Mouse (Mus musculus) heart, postnatal 10 days (tissue): ENCODE results near the gene U2af2. TPM values are rescaled to one million over a fixed set of nuclear protein-coding genes. Genes with fewer than 3 reads are reported as not detected.
A peak's percentile ranks its signal among the peaks of the same experiment; 100 is the strongest.

Experiments
- DNase-seq, 2 experiments: peaks; one replicate each; pipeline ENCODE4 v3.0.0; 2021
- intact Hi-C: fragments of 180-260 bp; cut with DNase I; formaldehyde crosslinking; loops from one replicate; pipeline ENCODE4 v1.15.1; 2025
- total RNA-seq, 2 experiments: library from RNA; stranded (reverse); gene quantifications; 2 replicates each; pipeline ENCODE4 v1.2.3; 2021

The U2af2 gene
- total RNA-seq, 2 experiments from 2014 or later = 102 to 109 TPM

DNA sequence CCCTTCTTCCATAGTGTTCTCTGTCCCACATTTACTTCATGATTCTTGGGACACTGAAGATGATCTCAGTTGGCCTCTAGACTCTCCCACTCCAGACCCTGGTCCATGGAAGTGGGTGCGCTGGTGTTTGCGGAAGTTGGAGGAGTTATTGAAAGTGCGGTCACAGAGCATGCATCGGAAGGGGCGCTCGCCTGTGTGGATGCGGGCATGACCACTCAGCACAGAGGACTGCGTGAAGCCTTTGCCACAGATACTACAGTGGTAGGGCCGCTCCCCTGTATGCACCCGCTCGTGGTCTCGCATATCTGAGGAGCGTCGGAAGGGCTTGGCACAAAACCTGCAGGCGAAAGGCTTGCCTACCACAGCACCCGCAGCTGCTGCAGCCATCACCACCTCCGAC, 26.3 kb upstream of the U2af2 start:
- no peak for DNase-seq
- intact Hi-C loops = loop anchor here (2.0 kb wide), 1 partner anchor 15 kb away; the partner anchor contains the start of genes Ccdc106 and Zfp865

DNA sequence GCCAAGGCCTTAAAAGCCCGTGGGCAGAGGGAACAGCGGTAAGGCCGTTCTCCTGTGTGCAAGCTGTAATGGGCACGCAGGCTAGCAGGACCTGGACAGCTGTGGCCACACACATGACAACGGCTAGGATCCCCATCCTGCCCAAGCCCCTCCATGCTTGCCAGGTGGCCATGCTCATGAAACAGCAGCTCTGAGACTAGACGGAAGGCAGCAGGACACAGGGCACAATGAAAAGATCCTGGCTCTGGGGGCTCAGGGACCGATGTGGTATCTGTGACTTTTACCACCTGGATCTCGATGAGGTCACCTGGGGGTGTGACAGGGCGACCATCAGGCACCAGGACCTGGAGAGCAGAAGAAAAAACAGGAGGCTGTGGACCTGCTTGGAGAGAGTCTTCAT, 25.8 kb upstream of the U2af2 start:
- intact Hi-C loops = loop anchor here (2.0 kb wide), 1 partner anchor 15 kb away; the partner anchor contains the start of genes Ccdc106 and Zfp865
- DNase-seq = no peak

DNA sequence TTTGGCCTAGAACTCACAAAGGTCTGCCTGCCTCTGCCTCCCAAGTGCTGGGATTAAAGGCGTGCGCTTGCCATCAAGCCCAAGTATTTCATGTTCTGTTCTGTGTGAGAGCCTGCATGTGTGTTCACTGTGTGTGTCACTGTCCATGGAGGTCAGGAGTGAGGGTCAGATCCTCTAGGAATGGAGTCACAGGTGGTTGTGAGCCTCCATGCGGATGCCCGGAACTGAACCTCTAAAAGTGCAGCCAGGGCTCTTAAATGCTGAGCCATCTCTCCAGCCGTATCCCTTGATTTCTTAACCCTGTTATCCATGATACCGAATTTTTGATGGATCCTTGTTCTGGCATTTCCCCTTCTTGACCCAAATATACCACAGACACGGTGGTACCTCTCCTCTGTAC, 24.9 kb upstream of the U2af2 start:
- intact Hi-C loops = loop anchor here (2.0 kb wide), 1 partner anchor 16 kb away; the partner anchor contains the start of genes Ccdc106 and Zfp865
- DNase-seq = no peak

DNA sequence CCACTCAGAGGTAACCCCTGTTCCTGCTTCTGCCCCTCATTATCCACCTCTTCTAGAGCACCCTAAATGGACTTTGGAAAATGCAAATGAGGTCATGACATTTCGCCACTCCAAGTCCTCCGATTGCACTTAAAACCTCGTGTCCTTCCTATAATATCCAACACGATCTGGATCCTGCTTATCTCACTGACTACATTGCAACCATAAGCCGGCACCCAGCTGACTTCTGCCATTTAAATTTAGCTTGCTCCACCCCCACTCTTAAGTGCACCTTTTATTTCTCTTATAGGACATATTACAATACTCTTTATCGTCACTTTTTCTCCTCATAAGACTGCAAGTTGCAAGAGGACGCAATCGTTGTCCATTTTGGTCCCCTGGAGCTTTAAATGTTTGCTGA, 24.5 kb upstream of the U2af2 start:
- no peak for DNase-seq
- intact Hi-C loops = loop anchor here (2.0 kb wide), 1 partner anchor 17 kb away; the partner anchor contains the start of genes Ccdc106 and Zfp865

DNA sequence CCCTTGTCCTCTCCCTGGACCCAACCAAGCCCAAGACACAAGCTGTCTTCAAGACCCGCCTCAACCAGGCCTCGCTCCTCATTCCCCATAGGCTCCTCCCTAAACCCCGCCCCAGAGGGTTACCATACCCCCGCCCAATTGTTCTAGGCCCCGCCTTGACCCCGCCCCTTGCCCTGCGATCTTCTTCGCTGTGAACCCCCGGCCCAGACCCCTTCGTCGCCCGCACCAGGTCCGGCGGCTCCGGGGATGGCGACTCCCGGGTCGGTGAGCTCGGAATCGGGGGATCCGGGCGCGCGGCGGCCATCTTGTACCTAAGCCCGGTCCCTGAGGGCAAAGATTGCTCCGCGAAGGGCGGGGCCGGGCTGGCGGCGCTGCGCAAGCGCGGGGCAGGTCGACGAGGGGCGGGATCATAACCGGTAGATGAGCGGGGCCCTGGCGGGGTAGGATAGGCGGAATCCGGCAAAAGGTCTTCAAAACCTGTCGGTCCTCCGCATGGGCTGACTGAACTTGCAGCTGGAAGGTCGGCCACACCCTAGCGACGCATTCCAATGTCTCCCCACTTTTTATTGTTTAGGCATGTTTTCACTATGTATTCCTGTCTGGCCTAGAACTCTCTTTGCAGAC, 23.7 kb upstream of the U2af2 start, which contains the start of gene Zfp784:
Gene Zfp784 (minus strand): TSS at position 338 of the 624 bp plus-strand sequence.
- intact Hi-C loops = no loop called here
- DNase-seq = peak; percentile 96

DNA sequence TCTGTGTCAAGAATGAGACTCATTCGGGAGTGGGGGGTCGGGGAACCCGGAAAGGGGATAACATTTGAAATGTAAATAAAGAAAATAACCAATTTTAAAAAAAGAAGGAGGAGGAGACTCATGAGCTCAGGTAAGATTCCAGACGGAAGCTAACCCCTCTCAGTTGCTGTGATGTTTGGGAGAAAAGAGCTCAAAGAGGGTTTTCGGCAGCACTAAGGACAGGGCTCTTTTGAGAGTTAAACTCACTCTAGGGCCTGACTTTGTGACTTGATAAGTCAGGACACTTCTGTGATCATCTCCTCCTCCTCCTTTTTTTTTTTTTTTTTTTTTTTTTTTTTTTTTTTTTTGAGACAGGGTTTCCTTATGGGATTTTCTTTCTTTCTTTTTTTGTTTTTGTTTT, 23.0 kb upstream of the U2af2 start:
- intact Hi-C loops = no loop called here
- DNase-seq = no peak

DNA sequence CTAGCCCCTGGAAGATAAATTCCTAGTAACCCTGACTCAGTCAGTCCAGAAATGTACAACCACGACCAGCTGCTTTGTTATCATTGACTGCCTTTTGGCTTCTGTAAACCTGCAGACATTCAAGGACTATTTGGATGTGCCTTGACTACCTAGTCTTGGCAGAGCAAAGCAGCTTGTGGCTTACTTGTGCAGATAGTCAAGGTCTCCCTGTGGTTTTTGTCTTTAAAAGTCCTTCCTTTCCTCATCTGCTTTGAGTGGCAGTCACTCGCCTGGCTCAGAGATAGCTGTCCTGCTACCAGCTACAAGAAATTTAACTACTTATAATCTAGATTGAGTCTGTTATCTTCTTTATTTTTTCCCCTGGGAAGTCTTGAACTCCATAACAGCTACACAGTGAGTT, 17.0 kb upstream of the U2af2 start:
- no peak for DNase-seq
- intact Hi-C loops = no loop called here

DNA sequence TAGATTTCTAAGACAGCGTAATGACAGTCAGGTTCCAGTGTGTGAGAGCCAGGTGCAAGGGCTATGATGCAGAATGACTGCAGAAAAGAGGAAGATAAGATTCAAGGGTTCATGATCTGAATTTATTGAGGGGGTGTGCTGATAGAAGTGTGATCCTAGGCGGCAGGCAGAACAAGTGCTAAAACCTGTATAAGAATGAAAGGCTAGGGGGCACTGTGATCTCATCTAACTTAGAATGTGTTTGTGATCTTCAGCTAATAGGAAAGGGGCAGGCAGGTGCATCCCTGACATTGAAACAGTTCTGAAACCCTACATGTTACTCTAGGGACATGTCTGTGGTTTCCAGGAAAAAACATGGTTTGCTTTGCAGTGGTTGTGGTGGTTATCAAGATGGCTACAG, 15.8 kb upstream of the U2af2 start:
- intact Hi-C loops = no loop called here
- DNase-seq = no peak

DNA sequence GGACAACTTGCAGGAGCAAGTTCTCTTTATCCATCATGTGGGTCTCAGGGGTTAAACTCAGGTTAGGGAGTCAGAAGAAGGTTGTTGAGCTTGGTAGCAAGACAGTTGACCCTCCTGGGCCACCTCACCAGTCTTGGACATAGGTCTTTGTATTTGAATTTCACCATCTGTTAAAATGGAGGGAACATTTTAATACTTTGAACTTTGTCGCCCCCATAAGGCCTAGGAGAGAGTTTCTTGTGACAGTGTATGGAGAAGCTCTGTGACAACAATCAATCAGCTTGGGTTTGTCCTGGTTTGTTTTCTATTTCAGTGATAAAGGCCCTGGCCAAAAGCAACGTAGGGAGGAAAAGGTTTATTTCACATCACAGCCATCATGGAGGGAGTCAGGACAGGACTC, 14.6 kb upstream of the U2af2 start:
- intact Hi-C loops = loop anchor here (1.0 kb wide), 1 partner anchor 104 kb away; no protein-coding TSS in a partner anchor
- DNase-seq = peak; percentile 53 to 68

DNA sequence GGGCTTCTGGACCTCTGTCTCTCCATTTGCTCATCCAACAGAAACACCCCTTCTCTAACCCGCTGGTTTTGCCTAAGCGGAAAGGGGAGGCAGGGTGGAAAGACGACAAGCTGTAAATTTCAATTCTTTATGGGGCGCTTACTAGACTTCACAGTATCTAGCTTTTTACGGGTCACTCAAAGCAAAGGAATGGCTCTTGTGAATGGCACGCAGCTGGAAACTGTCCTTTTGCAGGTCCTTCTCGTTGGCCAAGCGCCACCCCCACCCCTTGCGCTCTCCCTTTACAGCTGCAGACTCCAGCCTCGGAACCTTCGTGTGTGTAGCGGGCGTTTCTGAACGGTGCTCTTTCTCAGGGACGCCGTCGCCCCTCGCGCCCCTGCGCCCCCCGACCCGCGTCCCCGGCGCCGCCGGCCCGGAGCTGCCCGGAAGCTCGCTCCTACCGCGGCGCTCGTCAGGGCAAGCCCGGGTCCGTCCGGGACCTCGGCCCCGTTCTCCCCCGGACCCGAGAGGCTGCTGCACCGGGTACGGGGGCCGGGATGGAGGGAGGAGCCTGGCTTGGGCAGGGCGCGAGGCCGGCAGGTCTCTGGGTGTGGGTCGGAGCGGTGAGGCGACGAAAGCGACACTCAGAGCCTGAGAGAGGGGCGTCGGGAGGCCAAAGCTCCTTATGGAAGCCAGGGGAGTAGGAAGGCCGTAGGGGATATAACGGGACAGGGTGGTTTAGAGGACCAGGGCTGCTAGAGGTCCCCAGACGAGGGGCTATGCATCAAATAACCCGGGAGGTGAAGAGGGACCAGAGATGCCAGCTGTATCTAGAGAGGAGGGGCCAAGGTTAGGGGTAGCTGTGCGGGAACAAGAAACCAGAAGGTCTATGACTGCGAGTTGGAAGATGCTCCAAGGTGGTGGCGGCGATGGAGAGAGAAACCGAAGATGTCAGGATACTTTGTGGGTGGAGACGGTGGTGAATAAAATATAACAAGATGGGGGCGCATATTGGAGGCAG, 10.4 kb upstream of the U2af2 start, which contains the start of gene Zfp580:
Gene Zfp580 (plus strand): TSS at position 346 of the 1,000 bp plus-strand sequence.
- intact Hi-C loops = loop anchor here (2.0 to 10.0 kb wide), 2 partner anchors 55 to 367 kb away; partner anchors contain the start of genes Hspbp1 and Zfp579

DNA sequence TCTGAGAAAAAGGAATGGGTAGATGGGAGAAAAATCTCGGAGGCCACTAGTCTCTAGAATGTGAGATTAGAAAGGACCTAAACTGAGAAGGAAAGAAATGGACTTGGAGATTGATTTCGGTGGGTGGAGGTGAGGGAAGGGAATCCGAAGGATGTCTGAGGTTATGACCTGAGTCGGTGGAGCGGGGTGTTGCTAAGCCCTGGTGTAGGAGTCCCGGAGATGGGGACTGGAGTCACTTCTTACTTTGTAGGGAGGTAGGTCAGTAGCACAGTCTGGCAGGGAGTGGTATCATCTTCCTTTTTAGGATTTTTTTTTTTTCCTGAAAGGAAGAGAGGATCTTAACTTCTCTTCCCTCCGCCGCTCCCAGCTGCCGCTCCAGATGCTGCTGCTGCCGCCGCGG, 9.5 kb upstream of the U2af2 start:
- intact Hi-C loops = loop anchor here (10.0 kb wide), 1 partner anchor 368 kb away; the partner anchor contains the start of gene Hspbp1
- DNase-seq = no peak

More for the DNA sequence above, 10.4 kb upstream of the U2af2 start, which contains the start of gene Zfp580:
- peak; percentile 83 to 87 for DNase-seq

DNA sequence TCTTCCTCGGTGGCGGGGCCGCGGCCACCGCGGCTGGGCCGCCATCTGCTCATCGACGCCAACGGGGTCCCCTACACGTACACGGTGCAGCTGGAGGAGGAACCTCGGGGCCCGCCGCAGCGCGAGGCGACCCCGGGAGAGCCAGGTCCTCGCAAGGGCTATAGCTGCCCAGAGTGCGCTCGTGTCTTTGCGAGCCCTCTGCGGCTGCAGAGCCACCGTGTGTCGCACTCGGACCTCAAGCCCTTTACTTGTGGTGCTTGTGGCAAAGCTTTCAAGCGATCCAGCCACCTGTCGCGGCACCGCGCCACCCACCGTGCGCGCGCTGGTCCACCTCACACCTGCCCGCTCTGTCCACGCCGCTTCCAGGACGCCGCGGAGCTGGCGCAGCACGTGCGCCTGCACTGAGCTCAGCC, 9.0 kb upstream of the U2af2 start:
- no peak for DNase-seq
- intact Hi-C loops = loop anchor here (10.0 kb wide), 1 partner anchor 368 kb away; the partner anchor contains the start of gene Hspbp1

DNA sequence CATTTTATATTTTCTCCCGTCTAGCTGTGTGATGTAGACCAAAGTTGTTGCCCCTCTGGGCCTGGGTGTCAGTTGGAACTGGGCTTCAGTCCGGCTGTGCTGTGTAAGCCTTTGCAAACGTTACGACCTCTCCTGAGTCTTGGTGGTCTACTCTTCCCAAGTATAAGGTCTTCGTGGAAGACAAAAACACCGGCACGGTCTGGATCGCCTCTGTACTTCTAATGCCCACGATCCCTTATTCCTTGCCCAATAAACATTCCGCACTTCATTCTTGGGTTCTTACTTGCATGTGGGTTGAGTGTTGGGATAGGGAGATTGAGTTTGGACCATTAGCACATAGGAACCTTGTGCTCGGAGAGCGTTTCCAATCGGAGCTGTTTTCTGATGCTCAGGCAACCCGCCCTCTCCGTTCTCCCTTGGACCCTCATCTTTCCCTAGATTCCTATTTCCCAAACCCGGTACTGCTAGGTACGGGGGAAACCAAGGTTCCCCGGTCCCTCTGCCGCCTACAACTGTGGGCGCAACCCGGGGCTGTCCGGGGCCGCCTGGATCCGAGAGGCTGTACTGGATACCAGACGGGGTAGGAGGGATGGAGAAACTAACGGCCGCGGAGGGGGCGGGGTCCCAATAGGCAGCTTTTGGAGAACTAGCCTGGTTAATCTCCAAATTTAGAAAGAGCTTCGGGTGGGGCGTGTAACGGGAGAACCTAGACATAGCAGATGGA, 8.3 kb upstream of the U2af2 start:
- intact Hi-C loops = loop anchor here (10.0 kb wide), 1 partner anchor 369 kb away; the partner anchor contains the start of gene Hspbp1

DNA sequence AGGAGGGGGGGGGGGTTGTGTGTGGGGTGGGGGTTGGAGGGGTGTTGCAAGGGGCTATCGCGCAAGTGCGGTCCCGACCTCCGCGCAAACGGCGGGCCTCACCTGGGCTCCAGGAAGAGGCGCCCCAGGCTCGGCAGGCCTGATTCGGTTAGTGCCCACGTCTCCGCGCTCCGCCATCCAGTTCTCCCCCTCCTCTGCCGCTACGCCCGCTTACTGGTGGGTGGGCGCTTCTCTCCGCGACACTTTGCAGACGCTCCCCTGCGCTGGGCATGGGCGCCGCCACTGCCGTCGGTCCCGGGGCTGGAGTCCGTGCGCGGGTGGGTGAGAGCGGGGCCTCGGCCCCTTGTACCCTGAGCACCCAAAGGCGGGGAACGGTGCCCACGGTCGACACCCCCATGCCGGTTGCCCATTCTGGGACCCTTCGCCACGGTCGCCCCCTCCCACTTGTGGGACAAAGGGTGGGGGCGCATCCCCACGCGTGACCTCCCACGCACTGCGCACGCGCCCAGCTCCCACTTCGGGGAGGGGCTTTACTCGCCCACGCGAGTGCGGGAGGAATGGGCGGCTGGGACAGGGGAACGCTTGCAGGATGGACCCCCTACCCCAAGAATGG, 5.2 kb upstream of the U2af2 start:
- intact Hi-C loops = loop anchor here (10.0 kb wide), 1 partner anchor 372 kb away; the partner anchor contains the start of gene Hspbp1
- DNase-seq = no peak

More for the DNA sequence above, 8.3 kb upstream of the U2af2 start:
- DNase-seq = no peak

DNA sequence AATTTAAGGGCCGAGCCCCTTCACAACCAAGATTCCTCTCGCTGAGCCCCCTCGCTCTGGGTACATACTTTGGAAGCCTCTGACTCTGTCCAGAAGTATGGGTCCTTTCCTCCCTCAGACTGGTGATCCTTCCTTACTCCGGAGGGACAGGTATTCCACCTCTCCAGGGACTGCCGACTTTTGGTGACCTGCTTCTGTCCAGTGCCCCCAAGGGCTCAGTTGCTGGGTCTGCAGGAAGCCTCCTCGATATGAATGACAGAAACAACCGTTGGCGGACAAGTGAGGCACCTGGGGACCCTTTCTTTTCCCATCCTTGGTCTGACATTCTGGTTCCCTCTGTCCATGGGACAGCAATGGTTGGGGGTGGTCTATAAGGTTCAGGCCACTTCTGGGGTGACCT, 4.6 kb upstream of the U2af2 start:
- intact Hi-C loops = loop anchor here (10.0 kb wide), 1 partner anchor 373 kb away; the partner anchor contains the start of gene Hspbp1
- no peak for DNase-seq

DNA sequence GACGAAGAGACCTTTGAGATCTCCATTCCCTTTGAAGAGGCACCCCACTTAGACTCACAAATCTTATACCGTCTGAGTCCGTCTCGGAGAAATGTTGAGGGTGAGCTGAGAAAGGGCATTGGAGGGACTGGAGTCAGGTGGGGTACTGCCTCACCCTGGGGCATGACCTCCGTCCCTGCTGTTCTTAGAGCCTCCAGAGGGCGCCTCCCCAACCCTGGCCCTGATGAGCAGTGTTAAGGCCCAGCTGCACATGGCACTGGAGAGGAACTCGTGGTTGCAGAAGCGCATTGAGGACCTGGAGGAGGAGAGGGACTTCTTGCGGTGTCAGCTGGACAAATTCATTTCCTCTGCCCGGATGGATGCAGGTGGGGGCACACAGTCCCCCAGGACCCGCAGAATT, 4.1 kb upstream of the U2af2 start:
- DNase-seq = no peak
- intact Hi-C loops = loop anchor here (10.0 kb wide), 1 partner anchor 373 kb away; the partner anchor contains the start of gene Hspbp1

DNA sequence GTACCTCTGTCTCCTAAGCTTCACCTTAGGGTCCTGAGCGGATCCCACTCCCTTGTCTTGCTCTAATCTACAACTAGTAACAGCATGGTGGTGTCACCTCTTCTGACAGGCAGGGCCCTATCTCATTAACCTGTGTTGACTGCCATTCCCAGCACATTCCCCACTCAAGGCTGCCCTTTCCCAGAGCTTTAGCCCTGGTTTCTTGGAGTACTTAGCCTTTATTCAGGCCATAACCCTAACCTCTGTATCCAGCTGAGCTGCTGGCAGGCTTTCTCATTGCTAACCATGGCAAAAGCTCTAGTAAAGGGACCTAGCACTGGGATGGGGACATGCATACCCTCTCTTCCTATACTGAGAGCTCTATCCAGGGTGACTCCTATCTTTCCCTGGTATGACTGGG, 3.3 kb upstream of the U2af2 start:
- intact Hi-C loops = loop anchor here (10.0 kb wide), 1 partner anchor 374 kb away; the partner anchor contains the start of gene Hspbp1
- DNase-seq = no peak

DNA sequence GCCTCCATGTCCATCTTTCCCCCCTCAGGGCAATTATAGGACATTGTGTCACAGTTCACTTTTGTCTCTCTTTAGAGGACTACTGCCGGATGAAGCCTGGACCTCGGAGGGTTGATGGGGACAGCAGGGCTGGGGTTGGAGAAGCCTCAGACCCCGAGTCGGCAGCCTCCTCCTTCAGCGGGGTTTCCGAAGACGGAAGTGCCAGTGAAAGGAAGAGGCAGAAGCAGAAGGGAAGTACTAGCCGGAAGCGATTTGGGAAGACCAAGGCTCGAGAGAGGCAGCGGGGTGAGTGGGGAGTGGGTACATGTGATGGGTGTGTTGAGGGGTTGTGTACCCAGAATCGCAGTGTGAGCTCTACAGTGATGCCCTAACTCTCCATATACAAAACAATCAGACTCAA, 2.5 kb upstream of the U2af2 start:
- no peak for DNase-seq
- intact Hi-C loops = loop anchor here (10.0 kb wide), 1 partner anchor 375 kb away; the partner anchor contains the start of gene Hspbp1

DNA sequence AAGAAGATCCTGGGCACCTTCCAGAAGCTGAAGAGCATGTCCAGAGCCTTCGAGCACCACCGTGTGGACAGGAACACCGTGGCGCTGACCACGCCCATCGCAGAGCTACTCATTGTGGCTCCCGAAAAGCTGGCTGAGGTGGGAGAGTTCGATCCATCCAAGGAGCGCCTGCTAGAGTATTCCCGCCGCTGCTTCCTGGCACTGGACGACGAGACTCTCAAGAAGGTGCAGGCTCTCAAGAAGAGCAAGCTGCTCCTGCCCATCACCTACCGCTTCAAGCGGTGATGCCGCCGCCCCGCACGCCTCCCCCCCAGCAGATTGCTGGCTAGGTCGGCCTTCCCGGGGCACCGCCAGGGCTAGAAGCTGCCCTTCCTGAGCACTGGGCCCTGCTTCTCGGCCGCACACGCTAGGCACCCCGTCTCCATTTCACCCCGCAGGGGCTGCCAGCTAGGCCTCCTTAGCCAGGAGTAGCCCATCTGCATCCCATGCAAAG, 1.7 kb upstream of the U2af2 start:
- peak; percentile 85 to 86 for DNase-seq
- intact Hi-C loops = loop anchor here (2.0 to 5.0 kb wide), 3 partner anchors 45 to 248 kb away; partner anchors contain the start of genes Fiz1, Gm44973, Ube2s and Zfp524
